Mouse (Mus musculus) megakaryocyte, embryonic 14.5 days (primary cell): Measurements from ENCODE around the gene Dclk2.

Experiments used
- FLI1 ChIP-seq: IDR thresholded peaks from 2 replicates; pipeline ENCODE4 v1.6.1; 2012; ENCODE audit warnings: low read length, inconsistent platforms, mixed read lengths
- GATA1 ChIP-seq: IDR thresholded peaks from 3 replicates; pipeline ENCODE4 v1.6.1; 2012; ENCODE audit warnings: mixed read lengths, low read length, inconsistent platforms, borderline replicate concordance

DNA sequence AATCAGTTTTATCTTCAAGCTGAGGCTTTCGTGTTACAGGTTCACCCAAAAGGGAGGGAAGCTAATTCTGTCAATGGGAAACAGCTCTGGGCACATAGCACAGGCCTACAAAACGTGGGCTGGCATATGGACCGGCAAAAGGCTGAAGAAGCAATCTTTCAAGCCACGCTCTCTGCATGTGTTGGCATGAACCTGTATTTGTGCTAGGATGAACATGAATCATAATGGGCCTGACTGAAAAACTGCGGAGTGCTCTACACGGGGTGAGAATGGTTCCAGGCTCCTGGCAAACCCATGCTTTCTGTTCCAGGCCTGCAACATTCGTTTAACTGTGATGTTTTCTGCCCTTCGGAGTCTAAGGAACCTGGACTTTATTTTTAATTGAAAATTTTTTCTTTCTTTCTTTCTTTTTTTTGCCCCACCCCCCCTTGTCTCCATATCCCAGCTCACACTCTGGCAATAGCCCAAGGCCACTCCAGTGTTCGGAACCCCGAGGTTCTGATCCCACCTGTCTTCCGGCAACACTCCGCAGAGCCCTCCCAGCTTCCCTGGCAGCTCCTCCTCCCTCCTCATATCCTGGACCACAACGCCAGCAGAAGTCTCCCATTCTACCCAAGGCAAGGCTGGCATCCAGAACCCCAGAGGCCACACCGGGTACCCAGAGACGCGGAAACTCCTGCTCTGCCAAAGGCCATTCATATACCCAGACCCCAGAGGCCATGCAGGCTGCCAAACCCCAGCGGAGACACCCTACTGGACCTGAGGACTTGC lies 42.2 kb upstream of the Dclk2 start:
- no peak for TF ChIP-seq GATA1
- no peak for TF ChIP-seq FLI1
